Mouse (Mus musculus) T-cell, adult 2 months (primary cell): ENCODE measurements around the gene A330070K13Rik.

Experiments used
- DNase-seq: peaks from one replicate; pipeline ENCODE4 v3.0.0; 2022; ENCODE audit warnings: low spot score

A330070K13Rik gene

GRCm38 (mm10) chr5:130329889-130330288 lies 54.5 kb downstream of the A330070K13Rik start:
- DNase-seq, result no peak
